30 mouse cellular contexts compared by ENCODE assay signal in the genomic region with DNA sequence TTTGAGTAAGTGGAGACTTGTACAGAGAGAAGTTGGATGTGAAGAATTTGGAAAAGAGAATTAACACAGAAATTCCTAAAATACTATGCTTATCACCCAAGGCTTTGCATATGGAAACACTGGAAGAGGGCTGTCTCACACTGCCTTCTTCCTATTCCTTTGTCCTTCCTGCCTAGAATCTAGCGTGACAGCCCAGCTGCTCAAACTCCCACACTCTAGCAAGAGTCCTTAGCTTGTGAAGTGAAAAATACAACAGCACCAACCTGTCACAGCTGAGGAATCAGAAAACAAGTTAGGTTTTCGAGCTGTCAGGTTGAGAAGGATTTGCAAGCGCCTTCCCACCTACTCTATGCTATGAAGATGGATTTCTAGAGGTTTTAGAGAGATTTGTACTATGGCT.
DNase-seq lines count a peak whose midpoint lies in the region; ATAC-seq and TF ChIP-seq lines count a peak whose summit lies in the region.
"Had no signal": no experiment of that assay in that cellular context is flagged by ENCODE, and none has a peak within 500 bp of the region (broad histone marks: within the 10 kb centered on the region; RNA-seq: fewer than 3 reads in every experiment).

No protein-coding gene starts in this region.

- H3K27me3 ChIP-seq in kidney, postnatal 0 days (ENCODE audit: insufficient read depth, low read length): no peaks in the 10 kb centered on the region
- H3K27me3 ChIP-seq in hindbrain, postnatal 0 days (ENCODE audit: insufficient read depth, low read length): no peaks in the 10 kb centered on the region
- H3K27me3 ChIP-seq: heart, embryonic 13.5 days; hindbrain, embryonic 15.5 days; kidney, embryonic 15.5 days; liver, embryonic 15.5 days; lung, embryonic 15.5 days; midbrain, embryonic 15.5 days had no signal

- no peaks in the 10 kb centered on the region for H3K4me1 ChIP-seq in kidney, postnatal 0 days (replicated peaks; ENCODE audit: insufficient read depth, low read length)
- H3K4me1 ChIP-seq in hindbrain, postnatal 0 days (ENCODE audit: insufficient read depth, low read length): no peaks in the 10 kb centered on the region
- H3K4me1 ChIP-seq: heart, embryonic 13.5 days; hindbrain, embryonic 15.5 days; kidney, embryonic 15.5 days; liver, embryonic 15.5 days; lung, embryonic 15.5 days; midbrain, embryonic 10.5 days; midbrain, embryonic 15.5 days had no signal

- intact Hi-C loops in left cerebral cortex, postnatal 36 days (cut with DNase I): no loop called here

- no peak for ATAC-seq in kidney, postnatal 0 days (replicated peaks; ENCODE audit: low FRiP score, low read depth)
- no peak for ATAC-seq in hindbrain, postnatal 0 days
- ATAC-seq: forebrain, embryonic 16.5 days; midbrain, embryonic 15.5 days; Patski had no signal

- 45% methylated on average over 3 of the region's 3 CpGs for WGBS in kidney, postnatal 0 days
- WGBS in hindbrain, postnatal 0 days: 49% methylated on average over 3 of the region's 3 CpGs

- no peak for TF ChIP-seq CTCF in kidney, postnatal 0 days (IDR thresholded peaks at IDR 0.05; ENCODE audit: low read depth)
- TF ChIP-seq CTCF in hindbrain, postnatal 0 days (IDR thresholded peaks at IDR 0.05; ENCODE audit: low read depth): no peak

- H3K27ac ChIP-seq in kidney, postnatal 0 days: no peak overlapping the region
- no peak overlapping the region for H3K27ac ChIP-seq in hindbrain, postnatal 0 days
- H3K27ac ChIP-seq: gastrocnemius, adult 2 months; heart, adult 2 months; heart, embryonic 13.5 days; hindbrain, embryonic 15.5 days; kidney, embryonic 15.5 days; liver, embryonic 15.5 days; lung, embryonic 15.5 days; midbrain, embryonic 10.5 days; midbrain, embryonic 15.5 days had no signal

- no peak overlapping the region for H3K4me2 ChIP-seq in kidney, postnatal 0 days (ENCODE audit: low read length)
- no peak overlapping the region for H3K4me2 ChIP-seq in hindbrain, postnatal 0 days (ENCODE audit: low read depth, low read length)
- H3K4me2 ChIP-seq: heart, embryonic 13.5 days; hindbrain, embryonic 15.5 days; kidney, embryonic 15.5 days; liver, embryonic 15.5 days; lung, embryonic 15.5 days; midbrain, embryonic 15.5 days had no signal

- no peaks in the 10 kb centered on the region for H3K9me3 ChIP-seq in kidney, postnatal 0 days (replicated peaks; ENCODE audit: low read length)
- no peaks in the 10 kb centered on the region for H3K9me3 ChIP-seq in hindbrain, postnatal 0 days (ENCODE audit: low read length)
- H3K9me3 ChIP-seq: heart, embryonic 13.5 days; hindbrain, embryonic 15.5 days; kidney, embryonic 15.5 days; liver, embryonic 15.5 days; lung, embryonic 15.5 days; midbrain, embryonic 10.5 days; midbrain, embryonic 15.5 days had no signal

- DNase-seq in kidney, postnatal 0 days (ENCODE audit: low spot score): peak; percentile 16
- DNase-seq in kidney, postnatal 25 days: no peak
- peak; percentile 1 for DNase-seq in R1 (ENCODE audit: low read depth, low spot score)
- peak; percentile 6 to 25 for DNase-seq in left cerebral cortex, adult 18-20 months (ENCODE audit: low spot score in 2 of 2)
- DNase-seq in left cerebral cortex, postnatal 36 days (ENCODE audit: low spot score in 2 of 2): peak; percentile 12 to 14
- DNase-seq in hindbrain, postnatal 0 days (ENCODE audit: low spot score): no peak
- no peak for DNase-seq in heart, adult 11 months
- DNase-seq: adrenal gland, postnatal 14 days; cerebellum, adult 18-20 months; cerebellum, postnatal 14 days; gastrocnemius, adult 2 months; gastrocnemius, postnatal 36 days; heart, adult 2 months; heart, postnatal 10 days; kidney, adult 18-20 months; kidney, postnatal 4 days; liver; spleen, adult 18-20 months; thymus, adult 18-20 months; thymus, postnatal 25 days had no signal

- no peak overlapping the region for H3K9ac ChIP-seq in kidney, postnatal 0 days (ENCODE audit: low read depth, low read length)
- H3K9ac ChIP-seq in hindbrain, postnatal 0 days (replicated peaks; ENCODE audit: low read length): no peak overlapping the region
- H3K9ac ChIP-seq: heart, embryonic 13.5 days; hindbrain, embryonic 15.5 days; kidney, embryonic 15.5 days; liver, embryonic 15.5 days; lung, embryonic 15.5 days; midbrain, embryonic 15.5 days had no signal

- H3K36me3 ChIP-seq in kidney, postnatal 0 days (ENCODE audit: insufficient read depth, low read length): no peaks in the 10 kb centered on the region
- H3K36me3 ChIP-seq in hindbrain, postnatal 0 days (ENCODE audit: insufficient read depth, low read length): no peaks in the 10 kb centered on the region
- H3K36me3 ChIP-seq: heart, embryonic 13.5 days; hindbrain, embryonic 15.5 days; kidney, embryonic 15.5 days; liver, embryonic 15.5 days; lung, embryonic 15.5 days; midbrain, embryonic 10.5 days; midbrain, embryonic 15.5 days had no signal

- H3K4me3 ChIP-seq in kidney, postnatal 0 days (replicated peaks; ENCODE audit: low read depth, low read length): no peak overlapping the region
- H3K4me3 ChIP-seq in hindbrain, postnatal 0 days (ENCODE audit: low read length): no peak overlapping the region
- H3K4me3 ChIP-seq: erythroblast, embryonic 14.5 days; gastrocnemius, adult 2 months; heart, adult 2 months; heart, embryonic 13.5 days; hindbrain, embryonic 15.5 days; kidney, embryonic 15.5 days; liver, embryonic 15.5 days; lung, embryonic 15.5 days; midbrain, embryonic 10.5 days; midbrain, embryonic 15.5 days had no signal

Comparison
In these comparisons a context has a peak if more than half of its experiments do, and no peak if none do; other contexts are left out.
1. DNase-seq: peak in kidney, postnatal 0 days (single experiment), R1 (single experiment), left cerebral cortex, adult 18-20 months (2 of 2) and left cerebral cortex, postnatal 36 days (2 of 2); none in kidney, postnatal 25 days (0 of 2), hindbrain, postnatal 0 days (single experiment) and heart, adult 11 months (single experiment).